Mouse (Mus musculus): Measurements from ENCODE around the gene Arhgef18.

Gene Arhgef18

DNA sequence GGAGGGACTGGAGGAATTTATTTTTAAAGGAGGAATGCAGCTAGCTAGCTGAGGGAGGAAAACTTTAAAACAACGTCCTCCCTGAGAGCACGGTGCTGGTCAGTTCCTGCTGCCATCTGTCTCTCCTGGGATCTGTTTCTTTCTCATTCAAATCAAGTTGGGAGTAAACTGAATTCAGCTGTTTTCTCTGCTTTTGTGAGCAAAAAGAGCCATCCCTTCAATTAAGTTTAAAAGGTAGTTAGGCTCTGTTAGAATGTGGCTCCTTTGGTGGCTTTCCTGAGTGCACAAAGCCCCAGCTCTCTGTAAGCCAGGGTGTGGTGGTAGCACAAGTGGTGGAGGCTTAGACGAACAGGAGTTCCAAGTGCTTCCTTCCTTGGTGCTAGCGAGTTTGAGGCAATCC, 2.4 kb downstream of the Arhgef18 start:
- no peak for DNase-seq (ENCODE audit: low spot score in 2 of 2)

DNA sequence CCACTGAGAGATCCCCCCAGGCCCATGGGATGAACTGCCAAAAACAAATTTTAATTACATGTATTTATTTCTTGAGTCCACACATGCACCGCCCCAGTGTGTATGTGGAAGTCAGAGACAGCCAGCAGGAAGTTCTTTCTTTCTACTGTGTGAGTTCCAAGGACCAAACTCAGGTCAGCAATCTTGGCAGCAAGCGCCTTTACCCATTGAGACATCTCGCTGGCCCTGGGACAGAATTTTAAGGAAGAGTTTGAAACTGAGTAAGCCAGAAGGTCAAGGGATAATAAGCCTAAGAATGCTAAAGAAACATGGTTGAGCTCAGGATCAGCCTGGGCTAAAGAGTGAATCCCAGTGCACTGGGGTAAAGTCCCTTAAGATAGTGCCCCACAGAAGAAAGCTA, 4.8 kb downstream of the Arhgef18 start:
- DNase-seq (ENCODE audit: low spot score in 2 of 2): no peak

DNA sequence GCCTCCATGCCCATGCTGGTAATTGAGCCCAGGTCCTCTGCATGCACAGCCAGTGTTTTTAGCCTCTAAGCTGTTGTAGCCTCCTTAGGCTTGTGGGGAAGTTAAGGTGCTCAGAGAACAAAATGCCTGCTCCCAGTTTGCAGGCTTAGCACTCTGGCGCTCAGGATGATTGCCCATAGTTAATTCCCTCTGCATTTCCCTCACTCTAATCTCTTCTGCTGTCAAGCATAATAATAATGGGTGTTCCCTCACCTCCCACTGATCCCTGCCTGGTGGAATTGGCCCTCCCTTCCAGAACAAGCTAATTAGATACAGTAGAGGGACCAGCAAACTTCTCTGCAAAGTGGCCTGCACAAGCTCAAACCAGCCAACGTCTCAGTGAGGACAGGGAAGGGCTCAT, 7.7 kb downstream of the Arhgef18 start:
- no peak for DNase-seq (ENCODE audit: low spot score in 2 of 2)

DNA sequence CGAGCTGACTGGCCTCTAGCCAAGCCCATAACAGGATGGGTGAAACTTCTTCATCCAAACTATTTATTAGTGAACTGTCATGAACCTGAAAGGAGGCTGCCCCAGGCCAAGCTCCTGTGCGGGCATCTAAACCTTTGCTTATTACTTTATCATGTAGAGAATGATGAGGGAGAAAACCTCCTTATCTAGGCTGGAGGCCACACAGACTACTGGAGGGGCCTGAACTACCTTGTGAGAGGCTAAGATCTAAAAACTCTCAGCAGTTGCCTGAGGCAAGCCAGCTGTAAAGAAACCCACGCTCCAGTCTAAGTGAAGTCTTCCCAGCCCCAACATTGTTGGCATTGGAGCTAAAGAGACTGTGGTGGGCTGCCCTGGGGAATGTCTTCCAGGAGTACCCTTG, 14.6 kb downstream of the Arhgef18 start:
- no peak for DNase-seq (ENCODE audit: low spot score in 2 of 2)

DNA sequence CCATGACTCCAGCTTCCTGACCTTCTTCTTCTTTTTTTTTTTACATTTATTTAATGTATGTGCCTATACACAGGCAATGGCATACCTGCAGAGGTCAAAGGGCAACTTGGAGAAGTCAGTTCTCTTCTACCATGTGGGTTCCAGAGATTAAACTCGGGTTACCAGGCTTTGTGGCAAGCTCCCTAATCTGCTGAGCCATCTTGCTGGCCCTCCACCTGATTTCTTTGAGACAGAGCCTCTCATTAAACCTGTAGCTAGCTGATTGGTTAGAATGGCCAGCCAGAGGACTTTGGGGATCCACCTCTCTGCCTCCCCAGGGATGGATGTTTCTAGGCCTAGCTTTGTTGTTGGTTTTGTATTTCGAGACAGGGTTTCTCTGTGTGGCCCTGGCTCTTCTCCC, 18.3 kb downstream of the Arhgef18 start:
- no peak for DNase-seq (ENCODE audit: low spot score in 2 of 2)

DNA sequence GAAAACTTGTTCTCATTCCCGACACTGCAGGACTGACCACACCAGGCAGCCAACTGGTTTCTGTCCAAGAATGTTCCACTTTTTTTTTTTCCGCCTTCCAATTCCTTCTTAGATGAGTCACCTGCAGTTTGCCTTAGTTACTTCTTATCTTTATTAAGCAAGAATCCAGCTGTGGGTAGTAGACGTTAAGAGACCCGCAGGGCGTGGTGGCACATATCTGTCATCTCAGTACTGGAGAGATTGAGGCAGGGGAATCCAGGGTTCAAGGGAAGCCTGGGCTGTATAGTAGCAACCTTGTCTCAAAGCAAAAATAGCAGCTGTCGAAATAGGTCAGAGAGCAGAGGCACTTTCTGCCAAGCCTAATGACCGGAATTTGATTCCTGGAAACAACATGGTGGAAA, 19.1 kb downstream of the Arhgef18 start:
- DNase-seq (ENCODE audit: low spot score in 2 of 2): no peak

DNA sequence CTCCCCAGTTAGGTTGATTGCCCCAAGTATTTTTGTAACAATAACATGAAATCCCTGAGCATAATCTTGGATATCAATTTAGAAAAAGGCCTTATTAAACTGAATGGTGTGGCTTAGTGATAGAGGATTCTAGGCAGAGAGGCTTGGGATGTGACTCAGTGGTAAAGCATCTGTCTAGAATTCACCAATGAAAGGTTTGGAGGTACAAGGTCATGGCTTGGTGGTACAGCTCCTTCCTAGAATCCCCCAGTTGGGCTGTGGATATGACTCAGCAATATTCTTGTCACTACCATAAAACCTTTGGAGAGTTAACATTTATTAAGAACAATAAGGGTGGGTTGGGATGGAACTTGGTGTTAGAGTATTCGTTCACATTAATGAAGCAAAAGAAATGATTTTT, 20.0 kb downstream of the Arhgef18 start:
- no peak for DNase-seq (ENCODE audit: low spot score in 2 of 2)

DNA sequence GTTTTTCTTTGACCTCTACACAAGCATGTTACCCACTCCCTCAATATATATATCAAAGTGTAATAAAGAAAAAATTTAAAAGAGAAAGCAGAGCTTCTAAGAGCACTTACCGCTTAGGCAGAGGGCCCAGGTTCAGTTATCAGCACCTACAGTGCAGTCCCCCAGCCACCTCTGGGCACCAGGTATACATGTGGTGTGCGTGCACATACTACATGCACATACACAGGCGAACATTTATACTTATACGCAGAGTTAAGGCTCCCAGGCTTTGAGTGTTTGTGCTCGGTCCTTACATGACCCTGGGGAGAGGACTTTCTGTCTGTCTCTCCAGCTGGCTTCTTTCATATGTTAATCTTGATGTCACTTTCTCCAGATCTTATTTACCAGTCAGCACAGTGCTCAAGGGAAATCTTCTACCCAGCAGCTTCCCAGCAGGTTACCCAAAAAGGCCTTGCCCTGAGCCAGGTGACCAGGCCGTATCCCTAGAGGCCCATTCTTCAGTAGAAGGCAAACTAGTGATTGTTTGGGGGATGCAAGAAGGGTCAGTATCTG, 21.9 kb downstream of the Arhgef18 start:
- DNase-seq (ENCODE audit: low spot score in 2 of 2): no peak

DNA sequence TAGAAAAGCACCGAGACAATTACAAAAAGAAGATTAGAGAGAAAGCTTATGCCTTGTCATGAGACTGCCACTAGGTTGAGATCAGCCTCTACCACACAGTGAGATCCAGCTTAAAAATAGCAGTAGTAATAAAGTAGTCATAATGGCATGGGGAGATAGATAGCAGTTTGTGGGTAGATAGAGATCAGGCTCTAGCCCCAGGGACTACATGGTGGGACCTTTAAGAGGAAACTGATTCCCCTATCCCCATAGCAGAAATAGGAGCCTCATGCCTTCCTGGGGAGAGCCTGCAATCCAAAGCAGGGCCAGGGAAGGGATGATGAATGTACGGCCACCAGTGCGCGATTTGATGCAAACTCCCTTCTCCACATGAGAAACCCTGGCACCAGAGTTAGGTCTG, 22.5 kb downstream of the Arhgef18 start:
- no peak for DNase-seq (ENCODE audit: low spot score in 2 of 2)

DNA sequence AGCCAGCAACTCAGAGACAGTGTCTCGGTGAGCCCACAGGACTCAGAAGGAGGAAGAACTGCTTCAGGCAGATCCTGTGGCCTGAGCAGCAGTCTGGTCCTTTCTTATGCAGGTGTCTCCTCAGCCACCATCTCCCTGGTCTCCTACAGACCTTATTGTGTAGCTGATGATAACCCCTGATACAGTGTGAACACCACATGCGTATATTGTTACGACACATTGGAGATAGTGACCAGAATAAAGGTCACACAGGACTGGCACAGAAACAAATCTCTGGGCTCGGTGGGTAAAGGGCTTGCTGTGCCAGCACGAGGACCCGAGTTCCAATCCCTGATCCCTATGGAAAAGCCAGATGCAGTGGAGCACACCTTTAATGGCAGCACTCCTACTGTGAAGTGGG, 22.9 kb downstream of the Arhgef18 start:
- DNase-seq (ENCODE audit: low spot score in 2 of 2): no peak

DNA sequence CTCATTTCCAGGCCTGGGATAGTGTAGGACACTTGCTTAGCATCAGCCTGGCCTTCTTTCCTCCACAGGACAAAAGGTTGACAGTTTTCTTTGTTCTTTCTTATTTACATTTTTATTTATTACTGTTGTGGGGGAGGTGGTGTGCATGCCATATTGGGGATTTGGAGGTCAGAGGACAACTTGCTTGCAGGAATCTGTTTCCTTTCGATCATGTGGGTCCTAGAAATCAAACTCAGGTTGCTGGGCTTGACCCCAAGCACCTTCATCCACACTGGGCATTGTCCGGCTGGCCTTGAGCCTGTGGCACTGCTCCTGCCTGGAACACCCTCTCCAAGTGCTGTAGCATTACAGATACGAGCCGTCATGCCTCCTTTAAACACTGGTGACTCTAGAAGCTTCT, 24.0 kb downstream of the Arhgef18 start:
- no peak for DNase-seq (ENCODE audit: low spot score in 2 of 2)

DNA sequence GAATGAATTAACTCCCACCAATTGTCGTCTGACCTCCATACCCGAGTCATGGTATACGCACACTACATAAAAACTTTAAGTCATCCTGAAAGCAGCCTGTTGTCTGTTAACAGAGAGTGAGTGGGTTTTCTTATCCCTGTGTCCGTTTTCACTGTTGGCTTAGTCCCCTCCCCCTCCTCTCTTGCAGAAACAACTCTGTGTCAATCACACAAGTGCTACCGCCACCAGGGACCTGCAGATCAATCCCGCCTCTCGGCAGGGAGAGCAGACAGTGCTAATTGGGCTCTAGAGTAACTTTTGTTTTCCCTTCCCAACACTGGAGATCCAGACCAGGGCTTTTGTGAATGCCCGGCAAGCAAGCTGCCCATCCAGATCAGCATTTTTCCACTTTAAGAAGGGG, 24.6 kb downstream of the Arhgef18 start:
- no peak for DNase-seq (ENCODE audit: low spot score in 2 of 2)

DNA sequence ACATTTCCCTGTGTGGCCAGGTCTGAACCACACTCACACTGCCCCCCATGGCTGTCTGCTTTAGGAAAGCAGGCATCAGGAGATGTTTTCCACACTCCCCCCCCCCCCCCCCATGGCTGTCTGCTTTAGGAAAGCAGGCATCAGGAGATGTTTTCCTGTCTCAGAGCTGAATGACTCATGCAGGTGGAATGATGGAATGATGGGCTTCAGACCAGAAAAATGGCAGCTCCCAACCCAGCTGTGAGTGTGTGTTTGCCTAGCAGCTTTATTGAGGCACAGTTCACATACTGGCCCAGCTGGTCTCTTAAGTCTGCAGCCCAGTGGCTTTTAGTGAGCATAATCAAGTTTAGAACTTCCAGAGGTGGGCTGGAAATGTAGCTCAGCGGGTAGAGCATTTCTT, 25.3 kb downstream of the Arhgef18 start:
- DNase-seq (ENCODE audit: low spot score in 2 of 2): no peak

DNA sequence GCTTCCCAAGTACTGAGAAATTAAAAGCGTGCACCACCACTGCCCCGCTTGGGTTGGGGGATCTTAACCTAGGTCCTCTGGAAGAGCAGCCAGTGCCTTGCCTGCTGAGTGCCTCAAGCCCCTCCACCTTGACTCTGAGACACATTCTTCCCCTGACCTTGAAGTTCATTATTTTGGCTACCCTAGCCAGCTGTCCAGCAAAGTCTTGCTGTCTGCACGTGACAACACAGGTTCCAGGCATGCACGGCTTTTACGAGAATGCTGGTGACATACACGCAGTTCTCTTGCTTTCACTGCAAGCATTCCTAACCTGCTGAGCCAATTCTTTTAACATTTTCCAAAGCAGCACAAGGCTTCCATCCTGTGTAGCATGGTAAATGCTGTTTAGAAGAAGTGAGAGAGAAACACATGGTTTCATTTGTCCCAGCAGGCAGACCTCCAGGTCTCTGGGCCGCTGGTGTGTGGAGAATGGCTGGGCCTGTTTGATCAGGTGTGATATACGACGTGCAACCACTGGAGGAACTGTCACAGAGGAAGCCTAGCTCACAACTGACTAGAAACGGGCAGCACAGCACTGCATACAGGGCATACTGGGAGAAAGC, 27.4 kb downstream of the Arhgef18 start:
- DNase-seq (ENCODE audit: low spot score in 2 of 2): no peak

DNA sequence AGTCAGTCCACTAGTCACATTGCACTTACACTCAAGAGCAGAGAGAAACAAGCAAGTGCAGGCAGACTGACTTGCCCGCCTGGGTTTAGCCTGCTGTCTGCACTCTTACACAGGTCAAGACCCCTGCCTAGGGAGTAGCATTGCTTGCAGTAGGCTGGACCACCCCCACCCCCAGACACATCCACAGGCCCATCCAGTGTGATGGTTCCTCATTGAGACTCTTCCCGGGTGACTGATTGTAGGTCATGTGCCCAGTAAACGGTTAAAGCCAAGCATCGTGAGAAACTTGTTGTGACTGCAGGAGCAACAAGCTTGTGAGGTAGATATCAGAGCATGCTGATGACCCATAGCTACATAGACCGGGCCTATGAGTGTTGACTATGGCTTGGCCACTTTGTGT, 28.7 kb downstream of the Arhgef18 start:
- DNase-seq (ENCODE audit: low spot score in 2 of 2): no peak

DNA sequence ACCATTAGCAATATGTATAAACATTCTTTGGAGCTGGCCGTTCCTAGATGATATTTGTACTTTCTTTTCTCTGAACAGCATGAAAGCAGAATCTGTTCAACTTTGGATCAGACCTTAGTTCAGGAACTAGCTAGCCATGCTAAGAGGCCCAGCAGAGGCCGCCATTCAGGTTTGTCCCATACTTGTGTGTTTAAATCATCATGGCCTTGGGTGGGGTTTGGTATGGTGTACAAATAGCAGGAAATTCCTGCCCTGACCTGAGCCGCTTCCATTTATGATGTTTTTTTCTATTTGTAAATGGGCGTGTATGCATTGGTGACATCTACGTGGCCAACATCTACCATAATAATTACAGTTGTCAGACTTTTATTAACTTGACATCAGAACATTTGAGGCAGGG, 32.4 kb downstream of the Arhgef18 start:
- no peak for DNase-seq (ENCODE audit: low spot score in 2 of 2)

DNA sequence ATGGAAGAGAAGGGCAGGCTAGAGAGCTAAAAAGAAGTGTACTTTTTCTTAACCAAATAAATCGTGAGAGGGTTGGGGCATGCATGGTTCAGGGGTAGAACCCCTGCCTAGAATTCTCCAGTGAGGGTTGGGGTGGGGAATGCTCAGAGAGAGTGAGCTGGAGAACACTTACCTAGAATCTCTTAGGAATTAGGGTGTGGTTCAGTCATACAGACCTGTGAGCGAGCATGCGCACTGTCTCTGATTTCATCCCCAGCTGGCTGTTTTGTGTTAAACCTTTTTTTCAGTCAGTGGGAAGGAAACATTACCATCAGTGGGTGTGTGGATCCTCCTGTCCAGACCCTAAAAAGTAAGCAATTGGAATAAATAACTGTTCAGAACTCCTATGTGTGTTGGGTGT, 33.4 kb downstream of the Arhgef18 start:
- DNase-seq (ENCODE audit: low spot score in 2 of 2): no peak

DNA sequence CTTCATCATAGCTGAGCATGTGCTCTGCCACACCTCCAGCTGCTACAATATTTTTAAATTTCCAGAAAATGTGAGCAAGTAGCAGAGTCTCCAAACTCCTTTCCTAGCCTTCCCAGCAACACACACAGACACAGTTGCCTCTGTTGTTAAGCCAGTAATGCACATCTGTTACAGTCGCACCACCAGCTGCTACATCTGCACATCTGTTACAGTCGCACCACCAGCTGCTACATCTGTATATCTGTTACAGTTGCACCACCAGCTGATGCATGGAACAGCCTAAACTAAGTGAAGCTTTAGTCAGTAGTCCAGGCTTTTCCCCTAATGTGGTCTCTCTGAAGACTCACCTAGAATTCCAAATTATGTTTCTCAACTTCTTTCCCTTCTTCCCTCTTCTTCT, 35.6 kb downstream of the Arhgef18 start:
- no peak for DNase-seq (ENCODE audit: low spot score in 2 of 2)

DNA sequence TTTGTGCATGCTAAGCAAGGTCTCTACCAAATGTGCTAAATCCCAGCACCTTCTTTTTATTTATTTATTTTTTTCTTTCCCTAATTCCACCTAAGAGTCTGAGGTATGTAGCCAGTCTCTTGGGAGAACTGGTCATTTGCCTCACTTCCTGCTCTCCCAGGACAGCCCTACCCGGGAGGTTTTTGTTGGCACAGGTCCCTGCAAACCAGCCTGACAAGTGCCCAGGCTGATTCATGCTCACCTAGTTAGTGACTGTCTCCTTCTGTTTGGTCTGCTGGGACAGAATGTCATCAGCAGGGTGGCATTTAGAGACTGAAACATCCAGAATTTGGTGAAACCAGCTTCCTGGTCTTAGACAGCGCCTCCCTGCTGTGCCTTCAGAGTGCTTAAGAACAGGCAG, 37.2 kb downstream of the Arhgef18 start:
- no peak for DNase-seq (ENCODE audit: low spot score in 2 of 2)

DNA sequence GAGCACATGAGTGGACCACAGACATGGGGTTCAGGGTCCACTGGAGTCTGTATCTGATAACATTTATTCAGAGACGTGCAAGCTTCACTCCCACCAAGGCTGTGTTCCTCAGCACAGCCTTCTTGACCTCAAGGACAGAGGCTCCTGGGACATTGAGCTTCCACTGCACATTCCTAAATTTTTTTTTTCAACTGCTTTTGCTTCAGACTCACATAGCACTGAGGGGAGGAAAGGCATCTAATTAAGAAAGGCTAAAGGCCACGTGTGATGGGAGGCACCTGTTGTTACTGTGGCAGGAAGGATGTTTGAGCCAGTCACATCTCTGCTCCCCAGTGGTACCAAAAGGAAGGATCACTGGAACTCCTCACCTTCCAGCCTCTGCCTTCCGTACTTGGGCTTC, 38.3 kb downstream of the Arhgef18 start:
- DNase-seq (ENCODE audit: low spot score in 2 of 2): no peak

DNA sequence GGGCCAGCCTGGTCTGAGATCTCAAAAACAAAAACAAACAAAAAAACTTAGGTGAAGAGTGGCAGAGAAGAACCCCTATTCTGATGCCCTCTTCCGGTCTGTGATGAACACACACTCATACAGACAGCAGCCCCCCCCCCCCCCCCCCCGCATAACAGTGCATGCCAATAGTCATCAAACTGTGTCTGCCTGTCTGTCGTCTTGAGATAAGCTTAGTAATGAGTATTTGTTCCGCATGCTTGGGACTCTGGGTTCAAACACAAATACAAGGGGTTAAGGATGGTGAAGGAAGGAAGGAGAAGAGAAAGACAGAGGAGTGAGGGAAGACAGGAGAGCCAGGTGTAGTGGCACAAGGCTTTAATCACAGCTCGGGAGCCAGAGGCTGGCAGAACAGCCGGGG, 43.7 kb downstream of the Arhgef18 start:
- no peak for DNase-seq (ENCODE audit: low spot score in 2 of 2)

DNA sequence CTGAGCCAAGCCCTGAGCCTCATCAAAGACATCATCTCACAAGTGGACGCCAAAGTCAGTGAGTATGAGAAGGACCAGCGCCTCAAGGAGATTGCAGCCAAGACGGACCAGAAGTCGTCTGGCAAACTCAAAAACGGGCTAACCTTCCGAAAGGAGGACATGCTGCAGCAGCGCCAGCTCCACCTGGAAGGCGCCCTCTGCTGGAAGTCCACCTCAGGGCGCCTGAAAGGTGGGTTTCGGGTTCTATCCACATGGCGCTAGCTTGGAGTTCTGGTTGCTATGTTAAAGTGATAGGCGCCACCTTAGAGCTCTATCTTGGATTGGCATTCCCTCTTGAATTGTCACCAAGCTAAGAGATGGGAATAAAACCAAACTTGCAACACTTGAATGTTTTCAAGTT, 46.7 kb downstream of the Arhgef18 start:
- no peak for DNase-seq (ENCODE audit: low spot score in 2 of 2)

DNA sequence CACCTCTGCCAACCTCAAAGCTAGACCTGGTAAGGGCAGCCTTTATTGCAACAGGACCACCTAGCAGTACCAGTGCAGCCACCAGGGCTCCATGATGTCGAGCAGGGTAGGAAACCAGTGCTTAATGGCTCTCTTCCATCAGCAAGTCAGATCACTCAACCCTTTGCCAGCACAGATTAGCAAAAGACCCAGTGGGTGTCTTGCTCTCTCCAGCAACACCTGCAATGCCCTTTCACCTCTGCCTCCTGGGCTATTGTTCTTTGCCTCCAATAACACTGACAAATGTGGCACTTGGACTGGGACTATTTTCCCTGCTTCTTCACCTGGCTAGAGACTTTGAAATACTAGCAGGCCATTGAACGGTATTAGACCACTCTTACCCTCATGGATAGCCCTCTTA, 56.4 kb downstream of the Arhgef18 start:
- DNase-seq (ENCODE audit: low spot score in 2 of 2): no peak

DNA sequence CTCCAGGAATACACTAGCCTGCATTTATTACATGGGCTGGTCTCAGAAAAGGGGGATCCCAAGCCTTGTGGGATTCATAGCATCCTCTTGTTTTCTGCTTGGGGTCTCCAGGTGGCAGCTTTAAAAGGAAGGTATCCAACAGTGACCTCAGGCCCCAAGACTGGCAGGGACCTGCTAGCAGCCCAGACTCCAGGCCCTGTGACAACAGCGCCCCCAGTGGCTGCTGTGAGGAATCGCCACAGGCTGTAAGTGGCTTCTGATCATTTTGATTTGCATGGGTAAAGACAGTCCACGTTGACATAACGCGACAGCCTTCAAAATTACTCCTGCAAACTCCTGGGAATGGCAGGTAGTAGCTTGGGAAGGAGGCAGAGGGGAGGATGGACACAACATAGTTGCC, 57.9 kb downstream of the Arhgef18 start:
- DNase-seq (ENCODE audit: low spot score in 2 of 2): peak; percentile 33 to 42

All from natural killer cell, adult 2 months (primary cell).